Mouse (Mus musculus) forebrain, embryonic 15.5 days (tissue): ENCODE data around the gene Anxa1. TPM values are rescaled to one million over a fixed set of nuclear protein-coding genes. Genes with fewer than 3 reads are reported as not detected.

Experiments used
- polyA plus RNA-seq: library from polyadenylated mRNA; unstranded; fragments of >200 nt; fragmentation: Nextera tagmentation; extraction: Ambion mirVana; gene quantifications from 2 replicates; pipeline ENCODE4 v1.2.1, GENCODE M21; 2015

The Anxa1 gene
- polyA plus RNA-seq, 1 experiment from 2014 or later = 4.1 TPM

Other genes starting within 250 kb of the Anxa1 start
- 0.45 and 0.66 TPM in 2 replicates for gene Aldh1a1, start 101.8 kb upstream of the Anxa1 start, polyA plus RNA-seq